Mouse (Mus musculus) limb, embryonic 14.5 days (tissue): Measurements from ENCODE around the gene Abcc4. TPM values are rescaled to one million over a fixed set of nuclear protein-coding genes. Genes with fewer than 3 reads are reported as not detected.

ENCODE experiments used
- ATAC-seq: fragments of 200-750 bp; cut with Nextera tagmentation; 2 replicates; pipeline ENCODE4 v1.8.0; 2017; ENCODE audit warnings: low read depth, moderate number of reproducible peaks, moderate TSS enrichment; ENCODE audit not compliant: low FRiP score
- DNase-seq: peaks from one replicate; pipeline ENCODE4 v3.0.0-alpha.2; 2015; ENCODE audit warnings: low spot score
- H3K27ac ChIP-seq: fragments of 300-500 bp; sonication (generic); replicated peaks from 2 replicates; pipeline ENCODE4 v1.5.1; 2014; ENCODE audit warnings: low read depth, mild to moderate bottlenecking, low read length, moderate library complexity, mixed read lengths
- H3K27me3 ChIP-seq: fragments of 300-500 bp; sonication (generic); 2 replicates; pipeline ENCODE4 v1.6.1; 2014; ENCODE audit warnings: low read length, mixed read lengths; ENCODE audit not compliant: control insufficient read depth, insufficient read depth
- H3K36me3 ChIP-seq: fragments of 300-500 bp; sonication (generic); 2 replicates; pipeline ENCODE4 v1.6.1; 2014; ENCODE audit warnings: mild to moderate bottlenecking, low read length, moderate library complexity, mixed read lengths; ENCODE audit not compliant: control insufficient read depth, insufficient read depth
- H3K4me1 ChIP-seq: fragments of 300-500 bp; sonication (generic); 2 replicates; pipeline ENCODE4 v1.6.1; 2014; ENCODE audit warnings: antibody characterized with exemption, low read length, mixed read lengths; ENCODE audit not compliant: control insufficient read depth, insufficient read depth
- H3K4me2 ChIP-seq: fragments of 300-500 bp; sonication (generic); replicated peaks from 2 replicates; pipeline ENCODE4 v1.6.1; 2014; ENCODE audit warnings: low read depth, mild to moderate bottlenecking, low read length, moderate library complexity; ENCODE audit not compliant: severe bottlenecking
- H3K4me3 ChIP-seq: fragments of 300-500 bp; sonication (generic); replicated peaks from 2 replicates; pipeline ENCODE4 v1.5.1; 2014; ENCODE audit warnings: low read length
- H3K9ac ChIP-seq: fragments of 300-500 bp; sonication (generic); 2 replicates; pipeline ENCODE4 v1.6.1; 2014; ENCODE audit warnings: mild to moderate bottlenecking, low read depth, low read length, moderate library complexity; ENCODE audit not compliant: severe bottlenecking
- H3K9me3 ChIP-seq: fragments of 300-500 bp; sonication (generic); 2 replicates; pipeline ENCODE4 v1.6.1; 2016; ENCODE audit warnings: low read length; ENCODE audit not compliant: control insufficient read depth
- POLR2A ChIP-seq: fragments of 200-500 bp; IDR thresholded peaks from 2 replicates; pipeline ENCODE4 v1.8.0; 2012; ENCODE audit warnings: inconsistent platforms, mild to moderate bottlenecking, moderate library complexity, borderline replicate concordance; ENCODE audit not compliant: insufficient read depth, insufficient read length; ENCODE audit errors: extremely low read depth
- WGBS: fragments of 180-500 bp; shearing (Covaris S2); extraction: QIAGEN DNeasy Blood & Tissue Kit; methylation state at CpG from one replicate; pipeline ENCODE4 v1.1.7; 2014; 5-methylcytosine and 5-hydroxymethylcytosine counted together
- polyA plus RNA-seq, 2 experiments: library from polyadenylated mRNA; depleted of rRNA in 1 of 2; stranded (reverse) in 1 of 2; unstranded in 1 of 2; fragments of >200 nt; fragmentation: Nextera tagmentation in 1 of 2; extraction: Ambion mirVana in 1 of 2; gene quantifications; 2 replicates each; pipeline versions ENCODE4 v1.2.1 to v1.2.3; 2012 to 2014

Gene Abcc4
- polyA plus RNA-seq, 2 experiments = 1.3 to 2.1 TPM

DNA sequence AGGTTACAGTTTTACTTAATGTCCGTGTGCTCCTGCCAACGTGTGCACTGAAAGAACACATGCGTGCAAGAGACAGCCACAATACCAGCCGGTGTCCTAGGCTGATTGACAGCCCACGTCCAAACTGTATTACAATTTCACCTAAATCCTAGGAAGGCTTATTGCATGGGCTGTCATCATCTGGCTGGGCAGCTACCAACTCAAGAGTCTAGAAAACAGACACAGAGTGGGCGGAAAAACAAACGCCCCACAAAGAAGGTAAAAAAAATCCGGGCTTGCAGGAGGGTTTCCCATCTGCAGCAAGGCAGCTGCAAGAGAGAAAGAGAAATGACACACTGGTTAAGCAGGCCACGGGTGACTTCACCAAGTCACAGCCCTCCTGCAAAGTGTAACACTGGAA lies 2.7 kb downstream of the Abcc4 start:
- Histone ChIP-seq H3K4me1 (peaks cover 6% of the 10 kb centered on the region; the same call in 1 of the 2 replicates), H3K36me3 (no peaks in the 10 kb centered on the region), H3K4me3 (no peak overlapping the region), H3K9me3 (no peaks in the 10 kb centered on the region), H3K27ac (no peak overlapping the region), H3K4me2 (no peak overlapping the region), H3K27me3 (peaks cover 37% of the 10 kb centered on the region), H3K9ac (no peak overlapping the region)
- DNase-seq = no peak
- TF ChIP-seq POLR2A = no peak
- 84% methylated on average over 9 of the region's 9 CpGs for WGBS
- ATAC-seq = no peak

GRCm38 (mm10) chr14:118701991-118702608 lies 3.9 kb downstream of the Abcc4 start:
- 57% methylated on average over 7 of the region's 7 CpGs for WGBS
- no peak for TF ChIP-seq POLR2A
- ATAC-seq = no peak

DNA sequence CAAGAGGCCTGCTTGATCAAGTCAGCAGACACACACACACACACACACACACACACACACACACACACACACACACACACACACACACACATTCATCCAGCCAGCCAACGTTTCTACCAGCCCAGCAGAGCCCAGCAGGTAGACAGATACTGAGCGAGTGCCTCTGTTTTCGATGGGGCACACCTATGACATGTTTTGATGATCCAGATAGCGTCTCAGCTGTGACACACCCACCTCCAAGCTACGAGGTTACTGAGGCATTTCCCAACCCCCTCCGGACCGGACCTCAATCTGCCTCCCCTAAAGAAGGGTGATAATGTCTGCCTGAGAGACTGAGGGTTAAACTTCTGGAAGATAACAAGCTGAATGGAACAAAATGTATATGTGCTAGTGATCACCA lies 5.4 kb downstream of the Abcc4 start:
- no peak for TF ChIP-seq POLR2A
- DNase-seq = no peak
- Histone ChIP-seq H3K9ac (no peak overlapping the region), H3K4me3 (no peak overlapping the region), H3K27ac (no peak overlapping the region), H3K27me3 (peaks cover 20% of the 10 kb centered on the region; the same call in 1 of the 2 replicates), H3K4me2 (no peak overlapping the region), H3K9me3 (no peaks in the 10 kb centered on the region), H3K4me1 (0 out of 2 replicates have a peak, but pooled peaks cover 5% of the 10 kb centered on the region), H3K36me3 (no peaks in the 10 kb centered on the region)
- WGBS = 67% methylated on average over 7 of the region's 7 CpGs
- no peak for ATAC-seq

More at GRCm38 (mm10) chr14:118701991-118702608, 3.9 kb downstream of the Abcc4 start:
- Histone ChIP-seq H3K36me3 (no peaks in the 10 kb centered on the region), H3K4me1 (peaks cover 6% of the 10 kb centered on the region; the same call in 1 of the 2 replicates), H3K9me3 (no peaks in the 10 kb centered on the region), H3K4me2 (no peak overlapping the region), H3K27ac (no peak overlapping the region), H3K27me3 (peaks cover 30% of the 10 kb centered on the region), H3K9ac (no peak overlapping the region), H3K4me3 (no peak overlapping the region)
- no peak for DNase-seq

- no peak overlapping the region for H3K9ac ChIP-seq
- ATAC-seq = no peak
- 32% methylated on average over 5 of the region's 5 CpGs for WGBS
Observed at GRCm38 (mm10) chr14:118699963-118700362, 6.1 kb downstream of the Abcc4 start.

DNA sequence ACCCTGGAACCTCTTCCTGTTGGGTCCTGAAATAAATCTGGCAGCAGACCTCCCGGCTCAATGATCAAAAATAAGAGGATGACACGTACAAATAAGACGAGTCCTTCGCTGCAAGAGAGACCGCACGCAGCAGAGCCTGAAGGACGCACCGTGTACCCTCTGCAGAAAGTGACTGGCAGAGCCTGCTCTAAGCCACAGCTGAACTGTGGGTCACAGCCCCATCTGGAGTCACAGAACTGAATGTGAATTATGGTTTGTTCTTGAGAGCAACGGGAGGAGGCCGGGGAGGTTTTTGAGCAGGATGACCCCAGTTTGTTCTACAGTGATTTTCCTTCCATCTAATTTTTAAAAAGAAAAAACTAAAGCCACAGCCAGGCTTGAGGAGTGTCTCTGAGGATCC lies 6.5 kb downstream of the Abcc4 start:
- DNase-seq = no peak
- no peak overlapping the region for H3K9ac ChIP-seq
- H3K4me2 ChIP-seq = no peak overlapping the region
- 71% methylated on average over 10 of the region's 10 CpGs for WGBS
- H3K27ac ChIP-seq = no peak overlapping the region
- H3K4me1 ChIP-seq = no peaks in the 10 kb centered on the region
- no peak for TF ChIP-seq POLR2A
- no peaks in the 10 kb centered on the region for H3K9me3 ChIP-seq
- H3K4me3 ChIP-seq = no peak overlapping the region
- ATAC-seq = no peak
- H3K27me3 ChIP-seq = peaks cover 10% of the 10 kb centered on the region; the same call in 1 of the 2 replicates
- no peaks in the 10 kb centered on the region for H3K36me3 ChIP-seq

More at GRCm38 (mm10) chr14:118699963-118700362, 6.1 kb downstream of the Abcc4 start:
- Histone ChIP-seq H3K27me3 (peaks cover 14% of the 10 kb centered on the region; the same call in 1 of the 2 replicates), H3K27ac (no peak overlapping the region), H3K4me2 (no peak overlapping the region), H3K36me3 (no peaks in the 10 kb centered on the region), H3K4me3 (no peak overlapping the region), H3K4me1 (no peaks in the 10 kb centered on the region), H3K9me3 (no peaks in the 10 kb centered on the region)
- DNase-seq = no peak
- no peak for TF ChIP-seq POLR2A
